Mouse (Mus musculus) right cerebral cortex, postnatal 10 days (tissue): ENCODE data around the gene Il1rapl1.
A peak's percentile ranks its signal among the peaks of the same experiment; 100 is the strongest.

Experiments
- DNase-seq, 2 experiments: peaks; one replicate each; pipeline ENCODE4 v3.0.0; 2021; ENCODE audit warnings: low spot score in 2 of 2

Gene Il1rapl1

DNA sequence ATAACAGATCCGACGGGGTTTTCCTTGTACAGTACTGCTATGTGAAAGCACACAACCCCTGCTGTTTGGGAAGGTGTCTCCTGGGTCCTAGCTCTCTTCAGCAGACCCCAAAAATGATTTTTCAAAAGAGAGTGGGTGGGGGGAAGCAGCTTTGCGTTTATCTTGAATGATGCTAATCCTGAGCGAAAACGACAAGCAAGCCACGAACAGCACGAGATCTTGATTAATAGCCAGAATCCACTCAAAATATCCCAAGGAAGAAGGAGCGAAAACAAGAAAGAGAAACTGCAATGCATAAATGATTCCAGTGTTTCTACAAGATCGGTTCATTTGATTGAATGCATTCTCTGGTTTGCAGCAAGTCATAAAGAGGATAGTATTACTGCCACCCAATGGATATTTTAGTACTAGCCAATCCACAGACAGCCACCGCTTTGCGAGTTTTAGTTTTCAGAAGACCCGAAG, at the start of gene Il1rapl1:
Il1rapl1 (minus strand) TSS at position 37 of the 465 bp plus-strand sequence.
- peak; percentile 38 to 48 for DNase-seq

- no peak for DNase-seq
Measured at GRCm38 (mm10) chrX:88158037-88158436, 42.6 kb upstream of the Il1rapl1 start.

GRCm38 (mm10) chrX:88125612-88126011, 10.2 kb upstream of the Il1rapl1 start:
- DNase-seq = no peak

GRCm38 (mm10) chrX:88120070-88120469, 4.6 kb upstream of the Il1rapl1 start:
- no peak for DNase-seq

DNA sequence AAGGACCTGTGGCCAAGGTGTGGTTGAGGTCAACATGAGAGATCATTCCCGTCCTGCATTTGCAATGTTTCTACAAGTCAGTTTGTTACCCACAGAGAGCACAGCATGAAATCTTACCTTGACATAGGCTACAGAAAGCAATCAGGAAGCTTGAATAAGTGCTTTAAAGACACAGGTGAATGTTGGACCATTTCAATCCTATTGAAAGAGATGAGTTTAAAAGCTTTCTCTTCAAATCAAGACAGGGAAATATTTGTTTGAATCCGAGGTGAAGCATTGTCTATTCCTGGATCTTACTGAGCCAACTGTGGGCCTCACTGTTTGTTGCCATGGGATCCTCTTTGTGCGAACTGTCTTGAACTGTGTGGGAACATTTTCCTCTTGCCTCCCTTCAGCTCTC, 2.4 kb upstream of the Il1rapl1 start:
- no peak for DNase-seq

DNA sequence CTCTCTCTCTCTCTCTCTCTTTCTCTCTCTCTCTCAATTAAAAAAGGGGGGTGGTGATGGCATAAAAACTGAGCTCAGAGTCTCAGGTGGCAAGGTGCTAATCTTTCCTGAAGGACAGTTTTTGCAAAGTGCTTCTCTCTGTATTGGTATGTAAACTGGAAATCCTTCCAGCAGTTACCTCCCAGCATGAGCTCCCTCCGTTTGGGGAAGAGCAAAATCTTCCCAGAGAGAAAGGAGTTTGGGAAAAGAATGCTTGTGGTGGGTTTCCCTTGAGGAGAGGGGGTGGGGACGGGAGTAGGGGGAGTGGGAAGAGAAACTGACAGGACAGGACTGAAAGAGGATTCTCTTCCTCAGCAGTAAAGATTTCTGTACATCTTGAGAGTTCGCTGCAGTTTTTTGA, 881 bp upstream of the Il1rapl1 start:
- no peak for DNase-seq

- no peak for DNase-seq
Measured at GRCm38 (mm10) chrX:88113561-88113960, 1.9 kb downstream of the Il1rapl1 start.

DNA sequence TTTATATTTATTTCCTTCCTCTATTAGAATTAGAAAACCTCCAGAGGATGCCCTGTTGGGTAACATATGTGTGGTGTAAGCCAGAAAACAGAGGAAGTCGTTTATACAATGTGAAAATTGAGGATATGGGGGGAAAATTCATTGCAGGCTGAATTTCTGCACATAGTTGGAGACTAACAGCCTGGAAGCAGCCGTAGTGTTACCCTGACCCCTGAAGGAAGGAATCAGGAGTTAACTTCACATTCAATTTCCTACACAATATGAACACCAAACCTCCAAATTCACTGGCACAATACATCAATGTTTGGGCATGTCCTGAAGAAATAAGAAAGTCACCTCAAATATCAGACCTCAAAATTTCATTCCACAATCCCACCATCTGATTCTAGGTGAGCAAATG, 3.2 kb downstream of the Il1rapl1 start:
- no peak for DNase-seq

GRCm38 (mm10) chrX:88109733-88110132, 5.7 kb downstream of the Il1rapl1 start:
- no peak for DNase-seq

DNA sequence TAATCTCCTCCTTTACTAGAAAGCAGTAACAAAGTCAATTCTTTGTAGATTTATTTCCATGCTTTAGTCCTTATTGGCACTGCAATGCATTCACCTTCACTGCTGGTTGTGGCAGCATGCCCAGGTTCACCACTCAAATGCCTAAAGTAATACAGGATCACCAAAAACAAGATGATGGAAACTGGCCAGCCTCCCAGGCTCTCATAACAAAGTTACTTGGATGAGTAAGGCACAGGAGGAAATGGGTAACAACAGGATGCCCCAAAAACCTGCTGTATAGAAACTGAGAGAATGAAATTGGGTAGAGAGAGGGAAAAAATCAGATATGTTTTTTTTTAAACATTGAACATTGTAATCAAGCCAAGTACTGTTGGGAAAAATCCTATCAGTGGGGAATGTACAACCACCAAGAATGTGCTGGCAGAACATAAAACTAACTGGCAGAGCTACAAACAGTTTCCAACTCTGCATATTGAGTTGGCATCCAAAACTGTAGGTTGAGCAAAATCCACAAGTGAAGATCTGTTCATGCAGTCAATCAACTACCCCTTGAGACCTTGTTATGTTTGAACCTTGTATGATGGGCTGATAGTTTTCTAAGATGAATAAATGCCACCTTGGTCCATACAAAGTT, 21.4 kb downstream of the Il1rapl1 start:
- no peak for DNase-seq

DNA sequence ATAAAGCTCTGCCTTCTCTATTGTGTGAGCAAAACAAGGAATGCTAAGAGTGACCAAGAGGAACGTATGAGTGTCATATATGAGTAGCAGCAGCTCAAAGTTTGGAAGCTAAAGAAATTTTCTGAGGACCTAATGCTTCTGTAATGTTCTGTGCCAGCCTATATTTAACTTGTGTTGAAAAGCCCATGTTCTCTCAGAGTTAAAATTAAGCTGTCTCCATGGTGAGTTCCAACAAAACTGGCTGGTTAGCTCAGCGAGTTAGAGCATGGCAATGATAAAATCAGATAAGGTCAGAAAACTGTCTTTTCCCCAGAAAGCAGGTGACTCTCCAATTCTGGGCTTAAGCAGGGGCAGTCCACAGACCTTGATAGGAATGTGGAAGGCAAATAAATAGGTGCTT, 25.6 kb downstream of the Il1rapl1 start:
- no peak for DNase-seq

DNA sequence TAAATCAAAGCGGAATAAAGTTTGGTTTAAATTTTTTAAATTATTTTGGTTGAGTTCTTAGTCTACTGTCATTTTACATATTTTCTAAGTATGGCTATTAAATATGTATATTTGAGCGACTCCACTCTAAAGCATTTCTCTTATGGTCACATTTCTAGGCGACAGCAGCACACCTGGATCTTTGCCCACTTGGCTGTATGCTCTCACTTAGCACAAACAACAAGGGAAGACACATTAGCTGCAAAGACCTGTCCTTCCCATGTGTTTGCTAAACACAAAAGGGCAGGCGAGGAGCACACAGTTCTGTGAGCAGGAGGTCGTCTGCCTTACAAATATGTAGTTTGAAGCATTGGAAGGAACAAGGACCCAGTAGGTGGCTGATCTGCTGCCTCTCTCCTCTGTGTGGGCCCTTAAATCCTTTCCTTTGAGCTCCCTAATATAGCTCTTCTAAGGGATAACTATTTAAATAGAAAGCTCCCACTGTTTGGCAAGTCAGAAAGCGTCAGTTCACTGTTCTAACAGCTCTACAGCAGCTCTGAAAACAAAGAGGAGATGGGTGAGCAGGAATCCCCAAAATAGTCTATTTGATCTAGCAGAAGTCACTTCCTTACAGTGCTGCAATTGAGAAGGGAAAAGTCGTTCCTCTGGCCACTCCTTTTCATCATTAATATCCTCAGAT, 42.6 kb downstream of the Il1rapl1 start:
- DNase-seq = peak in 1 of 2 experiments; percentile 14

- DNase-seq = no peak
Measured at GRCm38 (mm10) chrX:88070368-88070767, 45.1 kb downstream of the Il1rapl1 start.

DNA sequence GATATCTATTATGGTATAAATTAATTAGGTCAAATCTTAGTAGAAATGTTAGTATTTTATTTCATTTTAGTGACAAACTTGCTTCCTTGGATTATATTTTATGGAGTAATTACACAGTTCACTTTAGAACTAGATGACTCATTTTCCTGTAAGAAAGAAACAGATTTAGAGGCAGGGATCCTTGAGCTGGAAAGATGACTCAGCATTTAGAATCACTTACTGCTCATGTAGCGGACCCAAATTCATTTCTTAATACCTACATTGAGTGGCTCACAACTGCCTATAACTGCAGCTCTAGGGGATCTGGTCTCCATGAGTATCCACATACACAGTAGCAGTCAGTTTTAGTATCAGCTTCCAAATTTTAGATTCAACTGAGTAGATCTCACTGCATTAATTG, 71.9 kb downstream of the Il1rapl1 start:
- no peak for DNase-seq

DNA sequence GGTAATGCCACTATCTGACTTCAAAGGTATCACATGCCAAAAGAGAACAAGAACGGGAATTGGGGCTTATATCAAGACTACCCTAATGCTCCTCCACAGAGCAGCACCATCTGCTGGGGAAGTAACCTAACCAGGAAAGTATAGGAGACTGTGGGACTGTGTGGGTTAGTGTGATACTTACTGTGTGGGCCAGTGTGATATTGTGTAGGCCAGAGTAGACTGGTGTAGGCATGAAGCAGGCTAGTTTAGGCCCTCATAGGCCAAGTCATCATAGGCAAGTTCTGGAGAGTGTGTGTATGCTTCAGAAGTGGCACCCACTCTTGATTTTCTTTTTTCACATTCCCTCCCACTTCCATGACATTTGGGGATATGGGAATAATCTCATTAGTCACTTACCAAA, 76.5 kb downstream of the Il1rapl1 start:
- no peak for DNase-seq

DNA sequence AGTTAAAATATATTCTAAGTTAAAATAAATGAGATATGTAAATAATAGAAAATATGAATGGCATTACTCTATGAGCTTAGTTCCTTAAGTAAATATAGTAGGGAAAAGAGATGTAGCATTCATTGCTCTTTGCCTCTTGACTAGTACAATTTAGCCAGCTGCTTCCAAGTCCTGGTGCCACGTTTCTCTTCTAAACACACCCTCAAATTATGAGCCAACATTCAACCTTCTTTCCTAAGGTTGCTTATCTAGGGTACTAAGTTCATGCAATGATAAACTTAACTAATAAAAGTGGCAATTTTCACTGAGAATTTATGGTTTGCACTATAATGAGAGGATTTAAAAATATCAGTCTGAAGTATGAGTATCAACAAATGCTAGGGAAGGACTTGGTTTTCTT, 218.3 kb downstream of the Il1rapl1 start:
- DNase-seq = no peak

DNA sequence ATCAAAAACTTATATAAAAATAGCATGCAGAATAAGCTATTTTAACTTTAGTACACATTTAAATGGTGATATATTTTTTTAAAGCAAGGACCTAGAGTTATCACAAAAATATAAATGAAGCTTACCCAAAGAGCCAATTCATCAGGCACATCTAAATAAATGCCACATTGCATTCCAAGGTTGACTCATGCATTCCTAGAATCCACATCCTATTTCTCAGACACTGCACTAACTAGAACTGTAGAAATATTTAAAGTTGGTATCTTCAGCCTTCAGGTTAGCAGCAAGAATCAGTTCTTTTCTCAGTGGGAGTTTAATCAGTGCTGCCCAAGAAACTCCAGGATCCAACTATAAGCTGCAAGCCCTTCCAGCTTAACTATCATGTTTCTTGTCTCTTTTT, 223.5 kb downstream of the Il1rapl1 start:
- no peak for DNase-seq

DNA sequence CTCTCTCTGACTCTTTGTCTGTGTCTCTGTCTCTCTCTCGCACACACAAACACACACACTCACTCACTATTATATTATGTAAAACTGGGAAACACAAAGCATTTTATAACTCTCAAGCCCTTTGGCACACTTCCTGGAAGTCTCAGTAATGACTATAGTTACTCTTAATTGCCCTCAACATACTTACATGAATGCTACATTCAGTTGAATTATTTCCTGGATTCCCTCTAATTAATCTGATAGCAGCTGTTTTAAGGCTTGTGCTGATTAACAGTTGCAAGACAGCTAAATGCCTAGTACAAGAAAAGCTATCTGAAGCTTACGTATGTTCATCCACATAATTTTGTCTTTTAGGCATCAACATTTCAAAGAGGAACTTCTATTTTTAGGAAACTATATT, 261.3 kb downstream of the Il1rapl1 start:
- DNase-seq = no peak

DNA sequence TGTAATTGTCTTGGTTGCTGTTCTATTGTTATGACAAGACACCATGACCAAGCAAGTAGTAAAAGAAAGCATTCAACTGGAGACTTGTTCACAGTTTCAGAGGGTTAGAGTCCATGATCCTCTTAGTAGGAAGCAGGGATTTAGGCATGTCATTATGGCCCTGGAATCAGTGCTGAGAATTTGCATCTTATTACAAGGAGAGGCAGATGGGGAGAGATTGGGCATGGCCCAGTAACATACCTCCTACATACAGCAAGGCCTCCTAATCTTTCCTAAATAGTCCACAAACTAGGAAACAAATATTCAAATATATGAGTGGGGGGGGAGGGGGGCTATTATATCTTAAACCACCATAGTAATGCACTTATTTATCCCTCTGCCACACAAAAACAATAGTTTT, 301.6 kb downstream of the Il1rapl1 start:
- DNase-seq = no peak

DNA sequence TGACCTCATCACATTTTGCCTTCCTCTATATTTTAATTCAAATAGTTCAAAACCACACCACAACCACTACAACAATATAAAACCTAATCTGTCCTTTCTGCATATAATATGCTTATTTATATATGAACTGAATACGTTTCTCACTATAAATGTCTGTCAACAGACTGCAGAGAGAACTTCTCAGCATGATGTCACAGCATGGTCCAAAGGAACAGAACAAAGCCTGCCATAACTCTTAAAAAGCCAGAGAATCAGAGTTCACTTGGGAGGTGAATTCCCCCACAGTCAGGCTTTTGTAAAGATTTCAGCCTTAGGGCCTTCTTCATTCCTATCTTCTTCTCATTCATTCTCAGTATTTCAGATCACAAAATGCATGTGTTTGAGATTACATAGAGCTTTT, 307.7 kb downstream of the Il1rapl1 start:
- DNase-seq = no peak

DNA sequence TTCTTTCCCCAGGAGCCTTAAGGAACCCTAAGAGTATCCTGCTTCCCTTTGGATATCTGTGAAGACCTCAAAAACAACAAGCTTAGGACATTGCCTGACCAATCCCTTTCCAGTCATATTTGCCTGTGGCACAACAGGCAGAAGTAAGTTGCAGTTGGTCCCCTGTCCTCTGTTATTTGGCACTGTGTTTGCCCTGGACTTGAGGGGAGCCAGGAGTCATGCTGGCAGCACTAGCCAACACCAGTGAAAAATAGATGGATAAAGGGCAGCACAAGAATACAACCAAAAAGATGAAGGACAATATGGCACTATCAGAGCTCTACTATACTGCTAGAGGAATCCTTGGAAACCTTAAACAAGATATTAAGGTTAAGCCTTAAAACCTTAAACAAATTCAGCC, 322.4 kb downstream of the Il1rapl1 start:
- DNase-seq = no peak

- DNase-seq = peak; percentile 34 to 44
Measured at GRCm38 (mm10) chrX:87710589-87710988, 404.9 kb downstream of the Il1rapl1 start.

- DNase-seq = no peak
Measured at GRCm38 (mm10) chrX:87663856-87664255, 451.6 kb downstream of the Il1rapl1 start.

DNA sequence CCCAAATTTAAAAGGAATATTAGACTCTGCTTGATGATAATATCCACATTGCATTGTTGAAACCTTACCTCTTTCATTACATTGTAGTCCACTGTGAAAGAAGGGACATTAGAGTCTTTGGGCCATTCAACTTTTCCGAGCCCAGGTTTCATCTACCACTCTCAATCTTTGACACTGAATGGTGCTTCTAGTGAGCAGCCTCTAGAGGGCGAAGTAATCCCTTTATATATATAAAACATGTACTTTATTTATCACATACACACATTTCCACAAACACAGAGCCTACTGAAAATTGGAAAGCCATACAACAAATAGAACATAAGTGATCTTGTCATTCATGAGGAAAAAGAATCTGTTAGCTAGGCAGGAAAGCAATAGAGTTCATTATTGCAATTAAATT, 459.8 kb downstream of the Il1rapl1 start:
- no peak for DNase-seq
